Mouse (Mus musculus) embryonic facial prominence, embryonic 15.5 days (tissue): ENCODE data around the gene Psors1c2. TPM values are rescaled to one million over a fixed set of nuclear protein-coding genes. Genes with fewer than 3 reads are reported as not detected.
A peak's percentile ranks its signal among the peaks of the same experiment; 100 is the strongest.

Experiments used
- ATAC-seq: fragments of 200-750 bp; cut with Nextera tagmentation; 2 replicates; pipeline ENCODE4 v1.8.0; 2017; ENCODE audit warnings: low read depth, moderate TSS enrichment; ENCODE audit not compliant: insufficient number of reproducible peaks, low FRiP score, low TSS enrichment
- H3K27ac ChIP-seq: fragments of 300-500 bp; sonication (generic); replicated peaks from 2 replicates; pipeline ENCODE4 v1.5.1; 2015; ENCODE audit warnings: mild to moderate bottlenecking, inconsistent platforms
- H3K27me3 ChIP-seq: fragments of 300-500 bp; sonication (generic); 2 replicates; pipeline ENCODE4 v1.6.1; 2015; ENCODE audit warnings: inconsistent platforms
- H3K36me3 ChIP-seq: fragments of 300-500 bp; sonication (generic); 2 replicates; pipeline ENCODE4 v1.6.1; 2015; ENCODE audit warnings: mild to moderate bottlenecking, inconsistent platforms
- H3K4me1 ChIP-seq: fragments of 300-500 bp; sonication (generic); 2 replicates; pipeline ENCODE4 v1.6.1; 2015; ENCODE audit warnings: inconsistent platforms
- H3K4me2 ChIP-seq: fragments of 300-500 bp; sonication (generic); replicated peaks from 2 replicates; pipeline ENCODE4 v1.6.1; 2015; ENCODE audit warnings: mild to moderate bottlenecking, inconsistent platforms
- H3K4me3 ChIP-seq: fragments of 300-500 bp; sonication (generic); replicated peaks from 2 replicates; pipeline ENCODE4 v1.5.1; 2015; ENCODE audit warnings: mild to moderate bottlenecking, inconsistent platforms
- H3K9ac ChIP-seq: fragments of 300-500 bp; sonication (generic); 2 replicates; pipeline ENCODE4 v1.6.1; 2015; ENCODE audit warnings: inconsistent platforms
- H3K9me3 ChIP-seq: fragments of 300-500 bp; sonication (generic); replicated peaks from 2 replicates; pipeline ENCODE4 v1.6.1; 2016; ENCODE audit warnings: inconsistent platforms
- WGBS: fragments of 180-500 bp; shearing (Covaris S2); methylation state at CpG from one replicate; pipeline ENCODE4 v1.1.7; 2015; 5-methylcytosine and 5-hydroxymethylcytosine counted together
- polyA plus RNA-seq: library from polyadenylated mRNA; unstranded; fragments of >200 nt; fragmentation: Nextera tagmentation; extraction: Ambion mirVana; gene quantifications from 2 replicates; pipeline ENCODE4 v1.2.1, GENCODE M21; 2015

Gene Psors1c2
- polyA plus RNA-seq, 1 experiment from 2014 or later = 22.7 TPM

GRCm38 (mm10) chr17:35517526-35517925, 15.5 kb upstream of the Psors1c2 start:
- Histone ChIP-seq H3K27me3 (no peaks in the 10 kb centered on the region), H3K4me3 (peak overlapping the region; percentile 65), H3K9ac (peak overlapping the region; percentile 47), H3K27ac (peak overlapping the region; percentile 68), H3K9me3 (no peaks in the 10 kb centered on the region), H3K36me3 (peaks cover 23% of the 10 kb centered on the region), H3K4me2 (peak overlapping the region; percentile 83), H3K4me1 (peaks cover 34% of the 10 kb centered on the region)
- ATAC-seq = no peak
- 4% methylated on average over 12 of the region's 12 CpGs for WGBS

- WGBS = 87% methylated on average over 9 of the region's 9 CpGs
- no peak for ATAC-seq
- H3K9me3 ChIP-seq = no peaks in the 10 kb centered on the region
Measured at GRCm38 (mm10) chr17:35524354-35524753, 8.6 kb upstream of the Psors1c2 start.

GRCm38 (mm10) chr17:35526644-35527043, 6.4 kb upstream of the Psors1c2 start:
- no peaks in the 10 kb centered on the region for H3K9me3 ChIP-seq
- no peak for ATAC-seq
- no peak overlapping the region for H3K27ac ChIP-seq
- H3K27me3 ChIP-seq = no peaks in the 10 kb centered on the region
- H3K4me2 ChIP-seq = no peak overlapping the region
- no peak overlapping the region for H3K9ac ChIP-seq
- no peak overlapping the region for H3K4me3 ChIP-seq
- no peaks in the 10 kb centered on the region for H3K4me1 ChIP-seq
- 78% methylated on average over 8 of the region's 8 CpGs for WGBS
- H3K36me3 ChIP-seq = peaks cover 66% of the 10 kb centered on the region

More at GRCm38 (mm10) chr17:35524354-35524753, 8.6 kb upstream of the Psors1c2 start:
- Histone ChIP-seq H3K4me1 (no peaks in the 10 kb centered on the region), H3K4me3 (no peak overlapping the region), H3K27me3 (no peaks in the 10 kb centered on the region), H3K27ac (no peak overlapping the region), H3K36me3 (peaks cover 63% of the 10 kb centered on the region), H3K9ac (no peak overlapping the region), H3K4me2 (no peak overlapping the region)

- H3K27me3 ChIP-seq = no peaks in the 10 kb centered on the region
- no peaks in the 10 kb centered on the region for H3K9me3 ChIP-seq
- peaks cover 33% of the 10 kb centered on the region for H3K36me3 ChIP-seq
- H3K9ac ChIP-seq = no peak overlapping the region
- no peak for ATAC-seq
- no peak overlapping the region for H3K4me3 ChIP-seq
- no peak overlapping the region for H3K4me2 ChIP-seq
- 11% methylated on average over 3 of the region's 3 CpGs for WGBS
- peaks cover 5% of the 10 kb centered on the region; the same call in 1 of the 2 replicates for H3K4me1 ChIP-seq
- H3K27ac ChIP-seq = no peak overlapping the region
Measured at GRCm38 (mm10) chr17:35532360-35532759, 641 bp upstream of the Psors1c2 start.

GRCm38 (mm10) chr17:35534343-35534742, 1.3 kb downstream of the Psors1c2 start:
- 6% methylated on average over 6 of the region's 6 CpGs for WGBS
- H3K9me3 ChIP-seq = no peaks in the 10 kb centered on the region
- ATAC-seq = peak; percentile 51; the same call in 1 of the 2 replicates

GRCm38 (mm10) chr17:35537421-35537820, 4.4 kb downstream of the Psors1c2 start:
- 68% methylated on average over 4 of the region's 4 CpGs for WGBS
- peaks cover 5% of the 10 kb centered on the region; the same call in 1 of the 2 replicates for H3K4me1 ChIP-seq
- no peak for ATAC-seq

More at GRCm38 (mm10) chr17:35534343-35534742, 1.3 kb downstream of the Psors1c2 start:
- H3K4me1 ChIP-seq = peaks cover 5% of the 10 kb centered on the region; the same call in 1 of the 2 replicates
- H3K4me3 ChIP-seq = no peak overlapping the region
- H3K27me3 ChIP-seq = no peaks in the 10 kb centered on the region
- peaks cover 15% of the 10 kb centered on the region for H3K36me3 ChIP-seq
- no peak overlapping the region for H3K9ac ChIP-seq
- H3K4me2 ChIP-seq = 0 out of 2 replicates have a peak overlapping the region, but pooled peaks have one; percentile 1
- H3K27ac ChIP-seq = 0 out of 2 replicates have a peak overlapping the region, but pooled peaks have one; percentile 18

GRCm38 (mm10) chr17:35538476-35538875, 5.5 kb downstream of the Psors1c2 start:
- peaks cover 7% of the 10 kb centered on the region; the same call in 1 of the 2 replicates for H3K4me1 ChIP-seq
- H3K27ac ChIP-seq = no peak overlapping the region
- no peak overlapping the region for H3K4me3 ChIP-seq
- no peaks in the 10 kb centered on the region for H3K9me3 ChIP-seq
- ATAC-seq = no peak
- no peak overlapping the region for H3K4me2 ChIP-seq
- no peak overlapping the region for H3K9ac ChIP-seq
- H3K36me3 ChIP-seq = no peaks in the 10 kb centered on the region
- 63% methylated on average over 1 of the region's 1 CpGs for WGBS
- no peaks in the 10 kb centered on the region for H3K27me3 ChIP-seq

More at GRCm38 (mm10) chr17:35537421-35537820, 4.4 kb downstream of the Psors1c2 start:
- no peaks in the 10 kb centered on the region for H3K36me3 ChIP-seq
- no peaks in the 10 kb centered on the region for H3K9me3 ChIP-seq
- no peaks in the 10 kb centered on the region for H3K27me3 ChIP-seq
- no peak overlapping the region for H3K9ac ChIP-seq
- H3K27ac ChIP-seq = no peak overlapping the region
- H3K4me2 ChIP-seq = no peak overlapping the region
- no peak overlapping the region for H3K4me3 ChIP-seq

GRCm38 (mm10) chr17:35539540-35539939, 6.5 kb downstream of the Psors1c2 start:
- H3K9me3 ChIP-seq = no peaks in the 10 kb centered on the region
- H3K36me3 ChIP-seq = no peaks in the 10 kb centered on the region
- H3K9ac ChIP-seq = no peak overlapping the region
- no peaks in the 10 kb centered on the region for H3K27me3 ChIP-seq
- no peak overlapping the region for H3K27ac ChIP-seq
- no peak for ATAC-seq
- H3K4me2 ChIP-seq = no peak overlapping the region
- H3K4me3 ChIP-seq = no peak overlapping the region
- 51% methylated on average over 10 of the region's 10 CpGs for WGBS
- peaks cover 8% of the 10 kb centered on the region; the same call in 1 of the 2 replicates for H3K4me1 ChIP-seq

- H3K4me3 ChIP-seq = no peak overlapping the region
- WGBS = 74% methylated on average over 15 of the region's 15 CpGs
- no peak for ATAC-seq
Measured at GRCm38 (mm10) chr17:35542761-35543411, 9.9 kb downstream of the Psors1c2 start.

GRCm38 (mm10) chr17:35543412-35543861, 10.4 kb downstream of the Psors1c2 start:
- Histone ChIP-seq H3K27ac (no peak overlapping the region), H3K9me3 (no peaks in the 10 kb centered on the region), H3K4me3 (no peak overlapping the region), H3K36me3 (no peaks in the 10 kb centered on the region), H3K27me3 (no peaks in the 10 kb centered on the region), H3K4me2 (0 out of 2 replicates have a peak overlapping the region, but pooled peaks have one; percentile 8), H3K4me1 (peaks cover 15% of the 10 kb centered on the region; the same call in 1 of the 2 replicates), H3K9ac (no peak overlapping the region)
- ATAC-seq = no peak
- WGBS = 31% methylated on average over 14 of the region's 14 CpGs

More at GRCm38 (mm10) chr17:35542761-35543411, 9.9 kb downstream of the Psors1c2 start:
- H3K4me1 ChIP-seq = peaks cover 15% of the 10 kb centered on the region; the same call in 1 of the 2 replicates
- no peak overlapping the region for H3K27ac ChIP-seq
- H3K9ac ChIP-seq = no peak overlapping the region
- H3K36me3 ChIP-seq = no peaks in the 10 kb centered on the region
- no peaks in the 10 kb centered on the region for H3K27me3 ChIP-seq
- no peak overlapping the region for H3K4me2 ChIP-seq
- no peaks in the 10 kb centered on the region for H3K9me3 ChIP-seq

GRCm38 (mm10) chr17:35544001-35544400, 11.0 kb downstream of the Psors1c2 start:
- H3K4me1 ChIP-seq = peaks cover 19% of the 10 kb centered on the region; the same call in 1 of the 2 replicates
- H3K4me2 ChIP-seq = no peak overlapping the region
- H3K27ac ChIP-seq = no peak overlapping the region
- 74% methylated on average over 6 of the region's 6 CpGs for WGBS
- no peak for ATAC-seq
- H3K9ac ChIP-seq = no peak overlapping the region
- H3K27me3 ChIP-seq = no peaks in the 10 kb centered on the region
- no peaks in the 10 kb centered on the region for H3K9me3 ChIP-seq
- H3K4me3 ChIP-seq = no peak overlapping the region
- H3K36me3 ChIP-seq = no peaks in the 10 kb centered on the region
